Mouse (Mus musculus): Measurements from ENCODE around the gene Cep131. TPM values are rescaled to one million over a fixed set of nuclear protein-coding genes. Genes with fewer than 3 reads are reported as not detected.

Cep131 gene
- polyA plus RNA-seq, 1 experiment from 2014 or later, result 26.1 TPM

GRCm38 (mm10) chr11:120114488-120115215, 28.0 kb upstream of the Cep131 start:
- Histone ChIP-seq H3K9me3 (no peaks in the 10 kb centered on the region), H3K27ac (replicated peaks) (no peak overlapping the region), H3K4me1 (replicated peaks) (peaks cover 19% of the 10 kb centered on the region), H3K9ac (no peak overlapping the region), H3K27me3 (no peaks in the 10 kb centered on the region), H3K4me2 (no peak overlapping the region), H3K36me3 (peaks cover 54% of the 10 kb centered on the region), H3K4me3 (no peak overlapping the region)
- WGBS, result 91% methylated on average over 21 of the region's 21 CpGs
- ATAC-seq (ENCODE audit: low read depth), result no peak

- 0 out of 2 replicates have a peak overlapping the region, but pooled peaks have one; percentile 34 for H3K27ac ChIP-seq (replicated peaks)
- peaks cover 60% of the 10 kb centered on the region for H3K36me3 ChIP-seq
- no peaks in the 10 kb centered on the region for H3K27me3 ChIP-seq
- H3K4me2 ChIP-seq, result no peak overlapping the region
- peaks cover 15% of the 10 kb centered on the region for H3K4me1 ChIP-seq (replicated peaks)
- no peak overlapping the region for H3K4me3 ChIP-seq
- no peak overlapping the region for H3K9ac ChIP-seq
- WGBS, result 92% methylated on average over 4 of the region's 4 CpGs
- ATAC-seq (ENCODE audit: low read depth), result no peak
- H3K9me3 ChIP-seq, result no peaks in the 10 kb centered on the region
Measured at GRCm38 (mm10) chr11:120112136-120112535, 25.5 kb upstream of the Cep131 start.

- Histone ChIP-seq H3K4me1 (replicated peaks) (peaks cover 15% of the 10 kb centered on the region), H3K27me3 (no peaks in the 10 kb centered on the region), H3K36me3 (peaks cover 56% of the 10 kb centered on the region), H3K9me3 (no peaks in the 10 kb centered on the region), H3K9ac (0 out of 2 replicates have a peak overlapping the region, but pooled peaks have one; percentile 17), H3K4me3 (no peak overlapping the region), H3K4me2 (no peak overlapping the region), H3K27ac (replicated peaks) (0 out of 2 replicates have a peak overlapping the region, but pooled peaks have one; percentile 13)
- WGBS, result 3% methylated on average over 2 of the region's 2 CpGs
- no peak for ATAC-seq (ENCODE audit: low read depth)
Measured at GRCm38 (mm10) chr11:120111033-120111432, 24.4 kb upstream of the Cep131 start.

- Histone ChIP-seq H3K9ac (0 out of 2 replicates have a peak overlapping the region, but pooled peaks have one; percentile 17), H3K36me3 (peaks cover 56% of the 10 kb centered on the region), H3K4me3 (no peak overlapping the region), H3K4me1 (replicated peaks) (peaks cover 15% of the 10 kb centered on the region), H3K27ac (replicated peaks) (0 out of 2 replicates have a peak overlapping the region, but pooled peaks have one; percentile 13), H3K27me3 (no peaks in the 10 kb centered on the region), H3K9me3 (no peaks in the 10 kb centered on the region), H3K4me2 (no peak overlapping the region)
- 74% methylated on average over 7 of the region's 7 CpGs for WGBS
- 0 out of 2 replicates have a peak, but pooled peaks have one; percentile 9 for ATAC-seq (ENCODE audit: low read depth)
Measured at GRCm38 (mm10) chr11:120110554-120110953, 23.9 kb upstream of the Cep131 start.

GRCm38 (mm10) chr11:120109558-120110210, 23.1 kb upstream of the Cep131 start:
- no peak for ATAC-seq (ENCODE audit: low read depth)

GRCm38 (mm10) chr11:120107796-120108195, 21.2 kb upstream of the Cep131 start:
- ATAC-seq (ENCODE audit: low read depth), result no peak
- peaks cover 13% of the 10 kb centered on the region for H3K4me1 ChIP-seq (replicated peaks)
- 81% methylated on average over 9 of the region's 9 CpGs for WGBS
- no peak overlapping the region for H3K9ac ChIP-seq
- no peak overlapping the region for H3K4me3 ChIP-seq
- no peaks in the 10 kb centered on the region for H3K9me3 ChIP-seq
- H3K36me3 ChIP-seq, result peaks cover 56% of the 10 kb centered on the region
- H3K27ac ChIP-seq (replicated peaks), result no peak overlapping the region
- no peaks in the 10 kb centered on the region for H3K27me3 ChIP-seq
- H3K4me2 ChIP-seq, result no peak overlapping the region

More at GRCm38 (mm10) chr11:120109558-120110210, 23.1 kb upstream of the Cep131 start:
- Histone ChIP-seq H3K36me3 (peaks cover 58% of the 10 kb centered on the region), H3K9ac (no peak overlapping the region), H3K4me2 (no peak overlapping the region), H3K4me1 (replicated peaks) (peaks cover 15% of the 10 kb centered on the region), H3K27me3 (no peaks in the 10 kb centered on the region), H3K4me3 (no peak overlapping the region), H3K27ac (replicated peaks) (0 out of 2 replicates have a peak overlapping the region, but pooled peaks have one; percentile 18), H3K9me3 (no peaks in the 10 kb centered on the region)
- WGBS, result 69% methylated on average over 14 of the region's 14 CpGs

- no peak overlapping the region for H3K4me2 ChIP-seq
- ATAC-seq (ENCODE audit: low read depth), result no peak
- peaks cover 56% of the 10 kb centered on the region for H3K36me3 ChIP-seq
- H3K27ac ChIP-seq (replicated peaks), result no peak overlapping the region
- H3K27me3 ChIP-seq, result no peaks in the 10 kb centered on the region
- peaks cover 8% of the 10 kb centered on the region; the same call in 1 of the 2 replicates for H3K4me1 ChIP-seq (replicated peaks)
- H3K9me3 ChIP-seq, result no peaks in the 10 kb centered on the region
- no peak overlapping the region for H3K4me3 ChIP-seq
- WGBS, result 75% methylated on average over 2 of the region's 2 CpGs
- H3K9ac ChIP-seq, result no peak overlapping the region
Measured at GRCm38 (mm10) chr11:120107026-120107425, 20.4 kb upstream of the Cep131 start.

GRCm38 (mm10) chr11:120103431-120103997, 16.9 kb upstream of the Cep131 start:
- Histone ChIP-seq H3K27me3 (no peaks in the 10 kb centered on the region), H3K4me1 (replicated peaks) (peaks cover 18% of the 10 kb centered on the region), H3K36me3 (peaks cover 55% of the 10 kb centered on the region), H3K4me2 (no peak overlapping the region), H3K4me3 (no peak overlapping the region), H3K9ac (no peak overlapping the region), H3K27ac (replicated peaks) (no peak overlapping the region), H3K9me3 (no peaks in the 10 kb centered on the region)
- no peak for ATAC-seq (ENCODE audit: low read depth)
- 95% methylated on average over 3 of the region's 3 CpGs for WGBS

- peak overlapping the region; percentile 70 for H3K27ac ChIP-seq (replicated peaks)
- WGBS, result 4% methylated on average over 3 of the region's 3 CpGs
- peaks cover 42% of the 10 kb centered on the region for H3K36me3 ChIP-seq
- no peak overlapping the region for H3K4me2 ChIP-seq
- peaks cover 29% of the 10 kb centered on the region for H3K4me1 ChIP-seq (replicated peaks)
- H3K27me3 ChIP-seq, result no peaks in the 10 kb centered on the region
- no peaks in the 10 kb centered on the region for H3K9me3 ChIP-seq
- no peak overlapping the region for H3K9ac ChIP-seq
- no peak for ATAC-seq (ENCODE audit: low read depth)
- no peak overlapping the region for H3K4me3 ChIP-seq
Measured at GRCm38 (mm10) chr11:120101036-120101435, 14.4 kb upstream of the Cep131 start.

- H3K9ac ChIP-seq, result peak within 1 kb of the TSS; percentile 94
- peak within 1 kb of the TSS; percentile 96 for H3K27ac ChIP-seq (replicated peaks)
- H3K4me1 ChIP-seq (replicated peaks), result peaks cover 29% of the 10 kb centered on the region
- no peaks in the 10 kb centered on the region for H3K9me3 ChIP-seq
- peaks cover 41% of the 10 kb centered on the region for H3K36me3 ChIP-seq
- ATAC-seq (ENCODE audit: low read depth), result peak; percentile 96
- H3K4me3 ChIP-seq, result peak within 1 kb of the TSS; percentile 90
- H3K27me3 ChIP-seq, result no peaks in the 10 kb centered on the region
- peak within 1 kb of the TSS; percentile 95 for H3K4me2 ChIP-seq
- WGBS, result under 1% methylated on average over 77 of the region's 77 CpGs
Measured at GRCm38 (mm10) chr11:120098588-120099511, 12.2 kb upstream of the Cep131 start, which contains the start of the genes Tepsin and Ndufaf8. Gene Tepsin (minus strand): TSS chr11:120098731. Gene Ndufaf8 (plus strand): TSS chr11:120098928.
